Mouse (Mus musculus) G1E (cell line): ENCODE results near the gene Zfp318.

Experiments used
- CTCF ChIP-seq: IDR thresholded peaks from 2 replicates; pipeline ENCODE4 v1.5.1; 2012; ENCODE audit warnings: low read depth, low read length, inconsistent platforms, mixed read lengths
- GATA1 ChIP-seq: IDR thresholded peaks from 2 replicates; pipeline ENCODE4 v1.6.1; 2012; ENCODE audit warnings: borderline replicate concordance, low read length, inconsistent platforms, mixed read lengths
- POLR2AphosphoS5 ChIP-seq: IDR thresholded peaks from 2 replicates; pipeline ENCODE4 v1.6.1; 2012; ENCODE audit warnings: low read depth, low read length, inconsistent platforms; ENCODE audit not compliant: insufficient replicate concordance

DNA sequence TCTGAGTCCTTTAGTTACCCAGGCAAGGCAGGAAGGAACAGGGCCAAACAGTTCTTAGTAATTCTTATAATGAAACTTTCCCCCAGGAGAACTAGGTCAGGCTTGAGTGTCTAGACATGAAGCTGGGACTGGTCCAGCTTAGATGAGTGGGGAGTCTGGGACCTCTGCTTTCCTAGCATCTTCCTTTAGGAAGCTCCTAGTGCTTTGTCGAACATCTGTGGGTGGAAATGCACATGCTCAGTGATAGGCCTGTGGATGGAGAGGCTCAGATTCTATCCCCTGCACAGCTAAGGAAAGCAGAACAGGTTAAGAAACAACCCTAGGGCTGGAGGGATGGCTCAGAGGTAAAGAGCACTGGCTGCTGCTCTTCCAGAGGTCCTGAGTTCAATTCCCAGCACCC lies 11.1 kb downstream of the Zfp318 start:
- TF ChIP-seq CTCF: no peak
- no peak for TF ChIP-seq POLR2AphosphoS5
- no peak for TF ChIP-seq GATA1
